Mouse (Mus musculus) effector memory CD4-positive, alpha-beta T cell, adult 5 months (primary cell): ENCODE results near the gene Hexb. TPM values are rescaled to one million over a fixed set of nuclear protein-coding genes. Genes with fewer than 3 reads are reported as not detected.

Experiments used
- polyA plus RNA-seq: library from polyadenylated mRNA; unstranded; fragments of 100-300 nt; shearing (Covaris generic); gene quantifications from one replicate; pipeline ENCODE4 v1.2.1, GENCODE M21; 2017

The Hexb gene
- polyA plus RNA-seq: 50.8 TPM

DNA sequence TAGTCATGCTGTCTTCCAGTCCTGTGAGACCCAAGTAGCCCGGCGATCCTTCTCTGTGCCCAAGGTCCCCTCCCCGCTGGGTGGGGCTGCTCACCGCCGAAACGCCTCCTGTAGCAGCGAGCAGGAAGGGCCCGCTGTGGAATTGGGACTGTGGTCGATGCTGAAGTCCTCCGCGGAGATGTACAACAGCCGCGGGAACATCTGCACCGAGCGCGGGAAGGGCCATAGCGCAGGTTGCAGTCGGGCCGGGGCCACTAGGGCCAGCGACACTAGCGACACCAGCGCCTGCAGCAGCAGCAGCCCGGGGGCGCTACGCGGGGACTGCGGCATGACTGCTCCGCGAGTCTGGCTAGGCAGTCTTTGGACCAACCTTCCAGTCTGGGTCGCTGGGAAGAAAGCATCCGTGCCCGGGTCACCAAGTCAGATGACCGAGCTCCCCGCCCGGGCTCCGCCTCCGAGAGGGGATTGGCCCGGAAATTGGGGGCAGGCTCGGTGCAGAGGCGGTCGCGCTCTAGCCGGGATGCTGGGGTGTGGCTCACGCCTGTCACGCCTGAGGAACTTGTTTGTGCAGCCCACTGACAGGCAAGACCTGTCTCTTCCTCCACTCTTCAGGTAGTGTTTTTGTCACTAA lies at the start of gene Hexb:
TSS of gene Hexb (minus strand) at position 426 of the 631 bp plus-strand sequence.

DNA sequence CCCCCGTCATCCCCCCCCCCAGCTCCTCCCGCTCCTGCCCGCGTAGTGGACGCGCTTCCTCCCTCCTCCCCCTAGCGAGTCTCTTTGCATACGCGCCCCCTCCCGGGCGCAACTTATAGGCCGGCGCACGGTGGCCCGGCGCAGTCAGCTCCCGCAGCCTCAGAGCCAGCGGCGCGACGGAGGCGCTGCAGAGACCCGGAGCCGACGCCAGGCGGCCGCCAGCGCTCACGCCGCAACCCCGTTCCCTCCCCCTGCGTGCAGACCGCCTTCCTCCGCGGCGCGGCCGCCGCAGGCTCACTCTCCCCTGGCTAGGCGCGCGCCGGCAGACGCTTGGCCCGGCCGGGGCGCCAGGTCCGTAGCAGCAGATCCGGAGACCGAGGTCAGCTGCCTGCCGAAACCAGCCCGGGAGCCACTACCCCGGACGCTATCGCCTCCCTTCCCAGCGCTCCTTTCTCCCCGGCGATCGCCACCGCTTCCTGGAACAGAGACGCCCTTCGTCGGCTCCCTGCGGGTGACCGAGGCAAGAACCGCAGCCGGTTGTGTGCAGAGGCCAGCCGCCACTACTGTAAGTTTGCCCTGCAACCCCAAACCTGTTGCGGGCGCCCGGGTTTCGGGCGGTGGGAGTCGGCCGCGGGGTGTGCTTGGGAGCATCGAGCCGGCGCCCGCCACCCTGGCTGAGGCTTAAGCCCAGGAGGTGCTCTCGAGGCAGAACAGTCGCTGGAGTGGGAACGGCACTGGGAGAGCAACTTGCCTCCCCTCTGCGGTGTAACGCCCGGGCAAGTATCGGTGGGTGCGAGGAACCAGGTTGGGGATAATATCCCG lies 43.0 kb upstream of the Hexb start, which contains the start of gene Enc1:
TSS of gene Enc1 (plus strand) at position 141 of the 822 bp plus-strand sequence.

DNA sequence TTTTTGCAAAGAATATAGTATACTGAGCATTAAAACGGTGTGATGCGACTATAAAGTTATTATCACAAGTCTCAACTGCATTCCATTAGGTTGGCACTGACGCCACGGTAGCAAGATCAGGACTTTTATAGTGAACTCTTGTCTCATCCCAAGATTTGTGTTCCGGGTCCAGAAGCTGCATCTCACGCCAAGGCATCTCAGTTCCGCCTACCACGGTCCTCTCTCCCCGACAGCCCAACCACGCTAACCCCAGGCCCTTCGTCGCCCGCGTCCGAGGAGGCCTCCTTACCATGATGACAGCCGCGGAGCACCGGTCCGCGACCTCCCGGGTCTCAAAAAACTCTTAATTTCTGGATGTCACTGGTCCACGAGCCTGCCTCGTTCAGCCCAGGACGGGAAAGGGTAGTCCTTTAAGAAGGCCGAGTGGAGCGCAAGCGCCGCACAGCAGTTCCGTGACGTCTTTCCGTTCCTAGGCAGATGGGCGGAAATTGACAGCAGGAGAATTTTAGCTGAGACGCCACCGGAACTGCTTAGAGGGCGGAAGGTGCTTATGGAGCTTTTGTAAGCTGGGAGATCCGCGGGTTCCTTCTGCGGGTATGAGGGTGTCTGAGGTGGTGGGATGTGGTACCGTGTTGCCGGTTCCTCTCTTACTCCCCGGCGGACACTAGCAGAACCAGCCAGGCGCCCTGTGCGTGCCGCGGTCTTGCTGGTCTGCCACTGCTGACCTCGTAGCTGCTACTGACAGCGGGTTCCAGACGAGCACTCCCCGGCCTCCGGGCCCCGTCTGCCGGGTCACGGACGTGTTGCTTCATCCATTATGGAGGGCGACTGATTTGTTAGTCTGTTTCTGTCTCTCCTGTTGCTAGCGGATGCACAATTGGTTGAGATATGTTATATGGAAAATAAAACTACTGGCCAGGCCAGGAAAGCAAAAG lies 60.4 kb downstream of the Hexb start, which contains the start of the genes Gfm2 and Nsa2:
TSS of gene Gfm2 (plus strand) at position 472 of the 935 bp plus-strand sequence.
TSS of gene Nsa2 (minus strand) at position 472 of the 935 bp plus-strand sequence.

Other genes with a start within 250 kb of the Hexb start
- gene 1700029F12Rik, start 164.0 kb downstream of the Hexb start, polyA plus RNA-seq: not detected
- gene Fam169a, start 131.1 kb downstream of the Hexb start, polyA plus RNA-seq: 0.12 TPM
- gene Gm6169, start 99.1 kb downstream of the Hexb start, polyA plus RNA-seq: not detected
- gene Gfm2, start 60.4 kb downstream of the Hexb start, polyA plus RNA-seq: 26.2 TPM
- gene Nsa2, start 60.4 kb downstream of the Hexb start, polyA plus RNA-seq: 80.1 TPM
- 1.2 TPM for gene Enc1, start 42.7 kb upstream of the Hexb start, polyA plus RNA-seq